In genomic region chr12:116622665-116623387, GRCm38 (mm10) we compare ENCODE assay signal across 11 mouse cellular contexts.
A peak's percentile ranks its signal among the peaks of the same experiment; 100 is the strongest.
DNase-seq lines count a peak whose midpoint lies in the region; ATAC-seq and TF ChIP-seq lines count a peak whose summit lies in the region.
"Had no signal": no experiment of that assay in that cellular context is flagged by ENCODE, and none has a peak within 500 bp of the region (broad histone marks: within the 10 kb centered on the region; RNA-seq: fewer than 3 reads in every experiment).

No protein-coding gene starts in this region.

- no peak for TF ChIP-seq EP300 in stomach, postnatal 0 days (optimal IDR thresholded peaks at IDR 0.05)

- peak; percentile 46; the same call in 1 of the 2 replicates for ATAC-seq in stomach, postnatal 0 days (ENCODE audit: low FRiP score, low TSS enrichment)
- ATAC-seq: intestine, embryonic 16.5 days had no signal

- no peaks in the 10 kb centered on the region for H3K4me1 ChIP-seq in stomach, postnatal 0 days (replicated peaks; ENCODE audit: control insufficient read depth, insufficient read depth)

- H3K36me3 ChIP-seq in stomach, postnatal 0 days (ENCODE audit: control insufficient read depth, insufficient read depth, low read length), result no peaks in the 10 kb centered on the region

- H3K27me3 ChIP-seq in stomach, postnatal 0 days (ENCODE audit: control insufficient read depth, insufficient read depth, low read length), result no peaks in the 10 kb centered on the region

- DNase-seq in lung, postnatal 36 days, result peak; percentile 6
- DNase-seq in lung, postnatal 4 days, result no peak
- peak; percentile 92 for DNase-seq in cerebellum, adult 9-11 months
- peak; percentile 37 to 62 for DNase-seq in layer of hippocampus, postnatal 14 days (ENCODE audit: low spot score in 2 of 2)
- no peak for DNase-seq in stomach, postnatal 0 days (ENCODE audit: low spot score)
- no peak for DNase-seq in embryo, embryonic 9.5 days (ENCODE audit: extremely low spot score)
- no peak for DNase-seq in thymus, postnatal 0 days (ENCODE audit: low spot score)
- DNase-seq: adrenal gland, adult 8-10 months; lung, adult 2 months; thymus, postnatal 4 days had no signal

- no peak overlapping the region for H3K9ac ChIP-seq in stomach, postnatal 0 days (ENCODE audit: low read length)

- no peak overlapping the region for H3K27ac ChIP-seq in stomach, postnatal 0 days (replicated peaks)

- H3K4me3 ChIP-seq in stomach, postnatal 0 days (ENCODE audit: low read depth, low read length), result no peak overlapping the region

- no peak overlapping the region for H3K4me2 ChIP-seq in stomach, postnatal 0 days (replicated peaks; ENCODE audit: low read depth)

- WGBS in stomach, postnatal 0 days, result 49% methylated on average over 6 of the region's 6 CpGs

- H3K9me3 ChIP-seq in stomach, postnatal 0 days (ENCODE audit: control insufficient read depth, low read length), result no peaks in the 10 kb centered on the region

- no peak for TF ChIP-seq CTCF in stomach, postnatal 0 days (IDR thresholded peaks at IDR 0.05; ENCODE audit: low read depth)

Comparison
In these comparisons a context has a peak if more than half of its experiments do, and no peak if none do; other contexts are left out.
1. DNase-seq: peak in lung, postnatal 36 days (single experiment), cerebellum, adult 9-11 months (single experiment) and layer of hippocampus, postnatal 14 days (2 of 2); none in lung, postnatal 4 days (0 of 2), stomach, postnatal 0 days (single experiment), embryo, embryonic 9.5 days (single experiment) and thymus, postnatal 0 days (single experiment).